Mouse (Mus musculus) urinary bladder, postnatal 25 days (tissue): Measurements from ENCODE around the gene Ccdc141.

Experiments
- DNase-seq: peaks from one replicate; pipeline ENCODE4 v3.0.0; 2022; ENCODE audit warnings: low spot score

The Ccdc141 gene

DNA sequence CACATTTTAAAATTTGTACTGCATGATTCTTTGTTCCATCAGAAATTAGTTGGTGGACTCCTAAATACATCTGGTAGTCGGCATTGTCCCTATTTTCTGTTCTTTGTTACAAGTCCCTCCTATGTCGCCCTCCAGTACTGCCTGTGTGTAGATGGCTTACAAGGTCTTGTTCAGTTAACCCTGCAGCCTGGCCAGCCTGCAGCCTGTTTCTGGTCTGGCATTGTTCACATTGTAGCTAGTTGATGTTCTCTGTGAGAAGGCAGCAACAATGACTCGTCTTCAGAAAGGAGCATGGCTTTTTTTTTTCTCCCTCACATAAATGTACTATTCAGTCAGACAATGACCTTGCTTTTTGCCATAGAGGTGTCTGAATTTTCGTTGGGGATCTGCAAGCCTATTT is 198.4 kb downstream of the Ccdc141 start:
- no peak for DNase-seq

DNA sequence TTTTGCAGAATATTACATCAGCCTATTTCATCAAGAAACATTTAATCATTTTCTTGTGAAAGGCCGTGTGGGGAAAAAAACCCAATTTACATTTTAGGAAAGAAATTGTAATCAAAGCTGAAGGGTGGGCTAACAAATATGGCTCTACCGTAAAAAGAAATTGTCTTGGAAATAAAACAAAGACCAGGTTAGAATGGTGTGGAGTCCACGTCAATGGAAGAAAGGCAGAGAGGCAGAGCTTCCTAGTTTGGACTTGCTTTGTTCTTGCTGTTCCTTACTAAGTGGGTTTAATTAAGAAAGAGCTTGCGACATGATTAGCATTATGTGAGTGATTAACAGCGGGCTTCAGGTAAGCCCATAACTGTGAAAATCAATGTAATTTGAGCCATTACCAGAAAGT is 199.4 kb downstream of the Ccdc141 start:
- no peak for DNase-seq

DNA sequence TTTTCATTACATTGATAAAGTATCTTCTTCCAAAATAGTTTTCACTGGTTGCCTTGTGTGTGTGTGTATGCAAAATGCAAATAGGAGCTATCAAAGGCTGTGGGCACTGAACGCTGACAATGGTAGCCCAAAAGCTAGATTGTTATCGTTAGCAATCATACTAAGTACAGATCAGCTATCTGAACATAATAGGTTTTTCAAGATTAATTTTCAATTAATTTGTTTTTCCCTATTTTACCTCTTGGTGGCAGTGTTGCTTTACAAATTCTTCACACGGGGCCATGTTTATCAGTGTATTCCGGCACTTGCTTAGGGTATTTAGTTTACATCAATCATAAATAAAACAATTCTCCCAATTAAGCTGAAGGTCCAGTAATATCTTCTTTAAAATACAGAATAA is 199.8 kb downstream of the Ccdc141 start:
- no peak for DNase-seq

DNA sequence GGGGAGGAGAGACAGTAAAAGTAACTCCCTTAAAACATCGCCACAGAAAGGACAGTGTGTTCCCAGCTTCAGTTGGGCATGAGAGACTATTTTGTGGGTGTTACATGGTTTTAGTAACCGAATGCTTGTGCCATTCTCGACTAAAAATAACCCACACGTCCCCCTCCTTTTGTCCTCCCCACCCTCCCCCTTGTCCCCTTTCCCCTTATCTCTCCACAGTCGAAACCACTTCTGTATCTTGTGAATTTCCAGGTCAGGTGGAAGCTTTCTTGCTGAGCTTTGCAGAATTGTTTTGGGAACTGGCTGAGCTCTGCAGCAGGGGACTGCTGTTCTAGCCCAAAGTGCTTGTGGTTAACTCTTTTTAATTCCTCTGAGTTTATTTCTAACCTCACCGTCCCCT is 200.2 kb downstream of the Ccdc141 start:
- DNase-seq = no peak

DNA sequence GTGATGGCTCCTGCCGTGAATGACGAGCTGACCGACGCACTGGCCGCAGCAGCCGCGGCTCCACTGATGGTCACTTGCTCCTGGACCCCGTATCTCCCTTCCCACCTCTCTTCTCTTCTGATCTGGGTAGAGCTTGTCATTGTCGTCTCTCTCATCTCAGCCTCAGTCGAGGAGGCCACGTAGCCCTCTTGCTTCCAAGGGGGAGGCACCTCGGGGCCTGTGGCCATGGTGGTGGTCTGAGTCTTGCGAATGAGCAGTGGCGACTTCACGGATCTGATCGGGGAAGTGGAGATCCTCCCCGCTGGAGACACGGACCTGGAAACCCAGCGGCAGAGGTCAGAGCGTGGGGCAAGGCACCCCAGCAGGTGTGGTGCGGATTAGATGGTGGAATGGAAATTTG is 200.8 kb downstream of the Ccdc141 start:
- no peak for DNase-seq

DNA sequence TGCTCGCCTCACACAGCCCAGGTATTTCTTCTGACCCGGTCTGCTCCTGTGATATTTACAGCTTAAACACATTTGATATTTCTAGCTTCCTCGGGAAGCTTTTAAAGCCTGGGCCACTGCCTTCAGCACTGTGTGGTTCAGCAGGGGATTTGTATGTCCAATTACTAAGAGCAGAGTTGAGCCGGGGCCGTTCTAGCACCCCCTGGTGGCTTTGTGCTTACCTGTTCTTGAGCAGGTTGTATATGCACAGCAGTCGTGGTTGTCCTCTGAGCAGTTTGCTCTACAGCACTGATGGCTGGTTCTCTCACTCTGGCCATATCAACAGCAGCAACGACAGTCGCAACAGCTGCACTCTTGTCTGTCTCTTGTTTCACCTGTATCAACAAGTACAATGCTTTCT is 201.5 kb downstream of the Ccdc141 start:
- peak; percentile 58 for DNase-seq

- no peak for DNase-seq
These were observed 203.9 kb downstream of the Ccdc141 start for GRCm38 (mm10) chr2:76966582-76966981.

DNA sequence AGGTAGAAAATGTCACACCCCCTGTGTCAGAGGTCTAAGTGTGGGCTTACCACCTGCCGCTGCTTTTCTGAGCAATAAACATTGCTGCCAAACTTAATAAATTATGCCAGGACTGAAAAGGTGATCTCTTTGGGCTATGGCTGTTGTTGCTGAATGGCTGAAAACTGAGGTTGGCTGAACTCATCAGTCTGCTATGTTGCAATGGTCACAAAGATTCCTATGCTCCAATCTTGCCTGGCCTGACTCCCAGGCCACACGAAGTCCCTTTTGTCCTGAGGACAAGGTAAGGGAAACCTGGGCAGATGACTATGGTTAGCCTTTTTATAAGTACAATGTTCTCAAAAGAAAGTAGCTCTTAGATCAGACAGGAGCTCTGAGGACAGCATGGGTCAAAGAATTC is 204.4 kb downstream of the Ccdc141 start:
- DNase-seq = no peak

DNA sequence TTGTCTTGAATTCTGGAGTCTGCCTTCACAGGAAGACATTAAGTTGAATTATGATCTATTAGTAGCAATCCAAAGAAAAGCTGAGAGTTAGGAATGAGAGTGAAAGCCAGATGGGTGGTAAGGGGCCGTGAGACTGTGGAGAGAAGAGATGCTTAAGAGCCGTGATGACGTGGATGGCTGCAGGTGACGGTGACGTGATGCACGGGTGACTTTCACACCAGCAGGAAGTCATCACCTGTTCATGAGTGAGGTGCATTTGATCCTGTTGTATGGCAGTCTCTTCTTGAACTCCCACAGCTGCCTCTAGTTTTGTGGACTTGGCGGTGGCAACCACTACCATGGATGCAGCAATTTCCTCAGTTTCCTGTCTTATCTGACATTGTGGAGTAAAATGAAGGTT is 204.9 kb downstream of the Ccdc141 start:
- DNase-seq = no peak

- DNase-seq = no peak
These were observed 208.4 kb downstream of the Ccdc141 start for GRCm38 (mm10) chr2:76962045-76962432.

- no peak for DNase-seq
These were observed 208.9 kb downstream of the Ccdc141 start for GRCm38 (mm10) chr2:76961420-76962044.
